Mouse (Mus musculus): ENCODE data around the gene Rptor.
A peak's percentile ranks its signal among the peaks of the same experiment; 100 is the strongest.
"Not testable (repeated sequence)": the region's sequence is repeated elsewhere in the genome, so short reads cannot be mapped to it uniquely, and the experiment has no call there.

Gene Rptor

DNA sequence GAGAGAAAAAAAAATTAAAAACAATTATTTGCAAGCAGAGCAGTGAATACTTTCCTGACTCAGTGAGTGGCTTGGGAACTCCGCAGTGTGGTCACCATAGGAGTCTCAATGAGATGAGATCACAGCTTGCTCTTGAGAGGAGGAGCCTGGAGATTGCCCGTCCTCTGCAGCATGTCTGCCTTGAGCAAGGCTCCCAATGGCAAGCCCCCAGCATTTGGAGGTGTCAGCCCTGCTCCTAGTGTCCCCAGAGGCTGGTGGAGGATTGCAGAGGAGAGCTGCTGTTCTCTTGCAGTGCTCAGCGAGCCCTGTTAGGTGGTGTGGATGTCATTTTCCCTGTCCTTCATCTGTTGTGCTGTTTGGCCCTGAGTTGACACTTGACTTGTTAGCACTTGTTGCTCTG, 56.6 kb downstream of the Rptor start:
- DNase-seq, result no peak

DNA sequence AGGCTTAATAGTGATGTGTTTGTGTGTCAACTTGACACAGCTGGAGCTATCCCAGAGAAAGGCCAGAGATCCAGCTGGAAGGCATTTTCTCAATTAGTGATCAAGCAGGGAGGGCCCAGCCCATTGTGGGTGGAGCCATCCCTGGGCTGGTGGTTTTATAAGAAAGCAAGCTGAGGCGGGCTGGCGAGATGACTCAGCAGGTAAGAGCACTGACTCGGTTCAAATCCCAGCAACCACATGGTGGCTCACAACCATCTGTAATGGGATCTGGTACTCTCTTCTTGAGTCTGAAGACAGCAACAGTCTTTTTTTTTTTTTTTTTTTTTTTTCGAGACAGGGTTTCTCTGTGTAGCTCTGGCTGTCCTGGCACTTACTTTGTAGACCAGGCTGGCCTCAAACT, 58.8 kb downstream of the Rptor start:
- not testable (repeated sequence) for DNase-seq

DNA sequence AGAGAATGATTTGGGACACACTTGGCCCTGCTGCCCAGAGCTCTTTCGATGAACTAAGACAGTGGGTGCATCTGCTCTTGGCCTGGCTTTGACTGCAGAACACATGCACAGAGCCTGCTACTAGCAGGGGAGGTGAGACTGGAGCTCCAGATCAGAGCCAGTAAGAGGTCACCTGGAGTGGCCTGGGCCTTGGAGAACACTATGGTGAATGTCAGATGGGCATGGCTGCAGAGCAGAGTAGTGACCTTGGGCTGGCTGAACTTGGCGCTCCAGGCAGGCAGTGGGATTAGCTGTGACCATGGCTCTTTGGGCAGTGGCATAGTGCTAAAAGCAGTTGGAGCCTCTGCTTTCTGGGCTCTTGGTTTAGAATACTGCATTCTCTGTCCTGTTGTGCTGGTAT, 61.2 kb downstream of the Rptor start:
- no peak for DNase-seq

GRCm38 (mm10) chr11:119664678-119665307, 62.1 kb downstream of the Rptor start:
- DNase-seq, result no peak

- DNase-seq, result no peak
These were observed 62.6 kb downstream of the Rptor start for GRCm38 (mm10) chr11:119665308-119665702.

- no peak for DNase-seq
These were observed 63.9 kb downstream of the Rptor start for GRCm38 (mm10) chr11:119666567-119667108.

DNA sequence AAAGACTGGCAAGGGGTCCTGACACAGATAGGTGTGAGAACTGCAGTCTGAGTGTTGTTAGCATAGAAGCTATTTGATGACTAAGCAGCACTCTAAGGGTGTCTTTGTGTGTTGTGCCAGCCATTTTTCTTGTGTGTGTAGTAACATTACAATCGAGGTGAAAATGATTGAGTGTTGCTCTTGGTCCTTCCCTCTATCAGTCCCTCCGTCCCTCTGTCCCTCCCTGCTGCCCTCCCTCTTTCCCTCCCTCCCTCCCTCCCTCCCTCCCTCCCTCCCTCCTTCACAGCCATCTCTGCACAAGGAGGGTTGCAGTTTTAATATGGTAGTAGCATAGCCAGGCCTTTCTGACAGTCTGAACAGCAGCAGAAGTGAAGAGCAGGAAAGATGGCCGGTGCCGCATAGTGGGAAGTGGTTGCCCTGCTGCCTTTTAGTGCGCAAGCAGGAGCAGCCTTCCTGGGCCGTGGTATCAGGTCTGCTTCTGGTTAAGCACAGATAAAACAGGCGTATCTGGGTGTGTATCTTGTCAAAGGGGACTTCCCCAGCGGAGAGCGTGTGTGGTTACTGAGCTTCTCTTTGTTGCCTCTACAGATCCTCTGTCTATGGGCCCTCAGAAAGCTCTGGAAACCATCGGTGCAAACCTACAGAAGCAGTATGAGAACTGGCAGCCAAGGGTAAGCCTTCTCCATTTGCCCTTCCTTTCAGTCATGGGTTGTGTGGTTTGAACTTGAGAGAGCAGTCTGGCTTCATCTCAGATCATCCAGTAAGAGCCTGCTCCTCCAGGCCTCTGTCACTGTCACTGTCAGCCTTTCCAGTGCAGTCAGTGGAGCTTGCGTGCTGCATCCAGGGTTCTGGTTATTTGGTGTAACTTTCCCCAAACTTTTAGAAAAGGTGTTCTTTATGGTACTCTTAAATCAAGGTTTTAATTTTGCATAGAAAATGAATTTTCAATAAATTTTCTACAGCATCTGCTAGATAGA, 68.3 kb downstream of the Rptor start:
- no peak for DNase-seq

DNA sequence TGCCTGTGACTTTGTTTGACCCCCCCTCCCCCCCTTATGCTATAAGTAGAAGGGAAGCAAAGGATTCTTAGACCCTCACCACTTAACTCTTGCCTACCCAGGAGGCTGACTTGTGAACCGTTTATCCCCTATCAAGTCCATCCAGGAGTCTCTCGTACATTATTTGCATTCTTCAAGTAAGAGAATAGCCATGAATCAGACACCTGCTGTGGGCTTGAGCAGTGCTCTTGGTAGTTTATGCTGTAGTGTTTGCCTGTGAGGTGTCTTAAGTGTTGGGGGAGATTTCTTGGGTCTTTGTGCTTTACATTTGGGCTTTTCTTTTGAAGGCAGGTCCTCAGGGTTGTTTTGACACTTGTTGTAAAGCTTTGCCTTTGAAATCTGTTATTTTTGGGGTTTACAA, 69.3 kb downstream of the Rptor start:
- DNase-seq, result no peak

GRCm38 (mm10) chr11:119672775-119673174, 70.1 kb downstream of the Rptor start:
- DNase-seq, result no peak

DNA sequence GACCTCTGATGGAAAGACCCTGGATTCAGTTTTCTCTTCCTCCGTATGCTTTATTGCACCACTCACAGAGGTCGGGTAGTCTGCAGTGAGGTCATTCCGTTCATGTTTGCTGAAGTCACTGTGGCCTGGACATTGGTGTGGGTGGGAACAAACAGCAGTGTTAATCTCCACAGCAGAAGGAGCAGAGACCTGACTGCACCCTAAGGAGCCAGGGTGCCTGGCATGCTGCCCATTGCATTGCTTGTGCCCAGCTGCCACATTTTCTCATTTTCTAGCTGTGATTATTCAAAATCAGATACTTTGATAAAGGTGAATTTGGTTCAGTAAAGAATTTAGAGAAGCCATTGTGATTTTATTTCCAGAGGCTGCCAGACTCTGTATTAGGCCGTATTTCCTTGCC, 72.1 kb downstream of the Rptor start:
- peak; percentile 39 for DNase-seq

DNA sequence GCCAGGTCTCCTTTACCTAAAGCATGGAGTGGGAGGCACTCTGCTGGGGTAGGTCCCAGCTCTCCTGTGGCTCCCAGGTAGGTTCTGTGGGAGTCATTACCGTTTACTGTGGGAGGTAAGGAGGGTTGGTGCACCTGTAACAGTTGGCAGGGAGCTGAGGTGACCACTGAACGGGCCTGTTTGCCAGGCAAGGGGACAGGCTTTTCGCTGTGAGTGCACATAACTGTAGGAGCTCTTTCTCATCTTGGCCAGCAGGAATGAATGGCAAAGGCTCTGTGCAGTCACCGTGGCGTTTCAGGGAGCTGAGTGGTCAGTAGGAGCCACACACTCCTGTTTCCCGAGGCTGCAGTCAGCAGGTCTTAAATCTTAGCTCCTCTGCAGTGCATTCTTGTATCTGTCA, 72.8 kb downstream of the Rptor start:
- no peak for DNase-seq

DNA sequence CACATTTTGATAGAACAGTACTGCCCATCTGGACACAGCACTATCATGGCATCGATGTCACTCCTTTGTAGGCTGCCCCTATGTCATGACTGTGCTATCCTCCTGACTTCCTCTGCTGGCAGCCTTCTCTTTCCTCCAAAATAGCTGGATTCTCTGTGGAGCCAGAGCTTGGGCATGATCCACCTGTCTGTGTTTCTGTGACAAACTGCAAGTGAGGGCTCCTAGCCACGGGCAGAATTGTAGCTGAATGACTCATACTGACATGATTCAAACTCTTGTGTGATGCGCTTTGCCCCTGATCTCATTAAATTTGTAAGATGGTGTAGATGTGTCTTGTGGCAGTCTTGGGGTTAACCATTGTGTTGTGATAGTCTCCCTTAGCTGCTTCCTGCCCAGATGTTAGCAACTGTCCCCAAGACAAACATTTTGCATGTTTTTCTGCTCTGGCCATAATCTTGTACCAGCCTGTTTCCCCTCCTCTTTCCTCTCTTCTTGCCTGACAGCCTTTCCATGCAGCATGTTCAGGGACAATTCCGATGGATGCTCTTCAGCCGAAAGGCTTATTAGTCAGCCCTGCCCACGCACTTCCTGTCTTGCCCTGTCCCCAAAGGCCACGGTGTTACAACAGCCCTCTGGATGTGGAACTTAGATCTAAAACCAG, 74.2 kb downstream of the Rptor start:
- DNase-seq, result peak; percentile 44

- DNase-seq, result no peak
These were observed 75.7 kb downstream of the Rptor start for GRCm38 (mm10) chr11:119678427-119678826.

DNA sequence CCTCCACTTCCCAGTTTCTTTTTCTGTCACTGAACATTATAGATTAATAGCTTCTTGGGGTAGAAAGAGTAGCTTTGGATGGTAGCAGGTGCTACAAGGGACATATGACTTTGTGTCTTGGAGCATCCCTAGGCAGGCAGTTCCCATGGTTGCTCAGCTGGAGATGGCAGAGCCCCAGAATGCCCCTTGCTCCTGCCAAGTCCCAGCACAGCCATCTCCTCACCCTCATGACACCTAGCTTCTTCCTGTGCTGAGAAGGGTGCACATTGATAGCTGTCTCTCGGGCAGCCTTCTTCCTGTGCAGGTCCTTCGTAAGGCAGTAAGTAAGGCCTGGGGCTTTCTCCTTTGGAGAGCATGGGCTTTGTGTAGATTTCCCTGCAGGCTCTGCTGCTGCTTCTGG, 78.0 kb downstream of the Rptor start:
- DNase-seq, result peak; percentile 47

- DNase-seq, result no peak
These were observed 79.6 kb downstream of the Rptor start for GRCm38 (mm10) chr11:119682285-119682684.

- no peak for DNase-seq
These were observed 81.1 kb downstream of the Rptor start for GRCm38 (mm10) chr11:119683796-119684195.

GRCm38 (mm10) chr11:119685477-119685876, 82.8 kb downstream of the Rptor start:
- no peak for DNase-seq

DNA sequence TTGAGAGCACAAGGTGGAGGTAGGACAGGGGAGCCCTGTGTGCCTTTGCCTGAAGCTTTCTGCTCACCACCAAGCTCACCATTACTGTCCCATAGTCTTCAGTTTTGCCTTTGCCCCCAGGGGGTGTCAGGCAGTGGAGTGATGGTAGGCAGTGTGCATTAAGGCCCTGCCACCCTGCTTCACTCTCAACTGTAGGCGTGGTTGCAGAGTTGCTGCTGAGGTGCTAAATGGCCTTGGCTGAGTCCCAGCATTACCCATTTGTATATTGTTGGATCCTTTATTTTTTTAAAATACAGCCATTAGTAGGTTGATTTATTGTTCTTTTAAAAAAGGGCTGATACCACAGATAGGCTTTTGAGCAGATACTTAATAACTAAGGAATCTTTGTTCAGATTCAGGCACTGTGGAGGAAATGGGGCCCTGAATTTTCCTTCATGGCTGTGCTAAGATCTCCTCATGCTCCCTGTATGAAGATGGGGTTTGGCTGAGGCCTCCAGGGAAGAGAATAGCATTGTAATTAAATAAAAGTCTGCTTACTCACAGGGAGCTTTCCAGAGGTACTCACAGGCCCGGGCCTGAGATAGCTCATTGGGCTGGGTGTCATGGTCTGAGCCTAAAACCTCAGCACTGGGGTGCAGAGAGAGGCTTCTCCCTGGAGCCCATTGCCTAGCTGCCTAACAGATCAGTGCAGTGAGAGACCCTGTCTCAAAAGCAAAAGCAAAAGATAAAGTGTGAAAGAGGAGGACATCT, 83.4 kb downstream of the Rptor start:
- DNase-seq, result no peak

DNA sequence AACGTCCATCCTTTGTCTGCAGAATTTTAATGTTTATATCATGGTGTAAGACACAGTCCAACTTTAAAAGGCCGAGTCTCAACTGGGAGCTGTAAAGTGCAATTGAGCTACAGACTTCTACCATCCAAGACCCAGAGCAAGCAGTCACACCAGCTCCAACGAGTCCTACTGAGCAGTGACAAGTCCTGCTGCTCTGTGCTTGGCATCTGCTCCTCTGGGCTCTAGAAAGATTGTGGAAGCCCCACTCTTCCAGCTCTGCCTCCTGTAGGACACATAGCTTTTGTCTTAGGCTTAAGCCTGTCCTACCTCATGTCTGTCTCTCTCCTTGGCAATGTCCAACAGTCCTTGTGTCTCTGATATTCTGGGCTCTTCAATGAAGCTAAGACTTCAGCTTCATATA, 84.6 kb downstream of the Rptor start:
- DNase-seq, result no peak

DNA sequence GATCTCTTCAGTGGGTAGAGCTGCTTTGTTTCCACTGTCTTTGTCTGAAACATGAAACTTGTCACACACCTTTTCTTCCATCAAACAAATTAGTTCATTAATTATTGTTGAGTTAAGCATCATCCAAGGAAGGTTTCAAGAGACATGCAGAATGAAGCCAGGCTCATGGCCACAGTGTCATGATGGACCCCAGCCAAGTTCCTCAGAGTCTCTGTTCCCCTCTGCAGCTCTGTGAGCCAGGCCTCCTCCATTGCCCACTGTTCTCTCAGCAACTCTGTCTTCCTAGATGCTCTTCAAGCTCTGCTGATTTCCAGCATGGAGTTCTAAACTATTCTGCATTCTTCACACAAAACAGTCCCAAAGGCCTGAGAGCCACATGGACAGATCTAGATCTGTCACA, 85.3 kb downstream of the Rptor start:
- DNase-seq, result peak; percentile 34

DNA sequence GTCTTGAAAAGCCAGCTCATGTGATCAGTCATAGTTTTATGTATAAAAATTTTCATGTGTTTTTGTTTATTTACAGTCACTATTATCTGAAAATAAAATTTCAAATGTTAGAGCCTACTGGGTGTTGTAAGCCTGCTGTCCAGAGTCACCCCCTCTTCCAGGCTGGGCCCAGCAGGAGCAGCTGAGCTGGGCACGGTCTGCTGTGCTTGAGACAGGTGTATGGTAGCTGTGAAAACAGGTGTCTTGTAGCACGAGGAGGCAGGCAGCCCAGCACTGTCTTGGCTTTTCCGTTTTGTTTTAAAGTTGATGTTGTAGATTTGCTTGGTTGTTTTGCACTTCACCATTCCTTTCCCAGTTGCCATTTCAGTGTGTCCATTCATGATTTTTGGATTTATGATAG, 87.2 kb downstream of the Rptor start:
- DNase-seq, result no peak

DNA sequence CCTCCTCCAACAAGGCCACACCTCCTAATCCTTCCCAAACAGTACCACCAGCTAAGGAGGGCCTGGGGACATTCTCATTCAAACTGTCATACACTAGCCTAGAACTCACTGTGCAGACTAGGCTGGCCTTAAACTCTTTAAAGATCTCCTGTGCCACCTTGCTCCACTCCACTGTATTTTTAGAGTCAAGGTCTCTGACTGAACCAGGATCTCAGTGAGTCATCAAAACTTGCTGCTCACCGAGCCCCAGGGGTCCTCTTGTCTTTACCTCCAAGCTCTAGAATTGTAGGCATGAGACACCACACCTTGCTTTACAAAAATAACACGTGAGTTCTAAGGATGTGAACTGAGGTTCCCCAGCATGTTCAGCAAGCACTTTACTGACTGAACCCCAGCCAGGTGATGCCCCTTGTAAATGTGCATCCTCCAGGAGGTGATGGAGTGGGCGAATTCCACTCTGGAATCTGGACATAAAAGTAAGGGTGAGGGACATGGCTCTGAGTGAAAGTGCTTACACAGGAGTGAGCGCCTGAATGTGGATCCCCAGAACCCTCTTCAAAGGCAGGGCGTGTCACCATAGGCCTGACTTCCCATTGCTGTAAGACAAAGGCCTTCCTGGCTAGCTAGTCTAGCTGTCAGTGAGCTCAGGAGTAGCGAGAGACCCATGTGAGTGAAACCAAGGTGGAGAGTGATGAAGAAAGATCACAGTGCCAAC, 89.6 kb downstream of the Rptor start:
- no peak for DNase-seq

All from cerebellum, adult 11-12 months (tissue).